Comparison of ENCODE assay signal across 2 mouse cellular contexts in the genomic region with DNA sequence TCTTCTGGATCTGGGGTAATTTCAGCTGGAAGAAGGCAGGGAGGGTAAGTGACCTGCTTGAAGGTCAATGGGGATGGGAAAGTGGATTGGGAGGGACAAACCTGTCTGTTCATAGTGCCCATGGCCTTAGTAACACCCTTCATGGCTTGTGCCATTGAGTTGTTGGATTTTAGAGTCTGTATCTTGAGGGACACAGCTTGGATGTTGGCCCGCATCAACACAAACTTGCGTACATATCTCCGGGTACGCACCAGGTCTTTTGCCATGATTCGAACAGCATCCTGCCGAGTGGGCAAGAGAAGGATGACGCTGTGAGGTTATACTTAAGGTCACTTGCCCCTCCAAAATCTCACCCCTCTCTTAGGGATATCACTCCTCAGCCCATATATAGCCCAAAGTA.
TF ChIP-seq lines count a peak whose summit lies in the region.

No protein-coding gene starts in this region.

TF ChIP-seq in MEL, 35 proteins besides CTCF, POLR2A, EP300 and RAD21:
- TF ChIP-seq MYC (IDR thresholded peaks at IDR 0.05; ENCODE audit: low read depth, low read length) (no peak), USF2 (IDR thresholded peaks at IDR 0.05; ENCODE audit: borderline replicate concordance in 1 of 2, insufficient read depth in 1 of 2, low read depth in 1 of 2, low read length in 2 of 2) (no peak), MXI1 (IDR thresholded peaks at IDR 0.05; ENCODE audit: low read depth, low read length) (no peak), UBTF (IDR thresholded peaks at IDR 0.05; ENCODE audit: borderline replicate concordance, insufficient read depth, low read depth, low read length) (no peak), MYB (IDR thresholded peaks at IDR 0.05; ENCODE audit: low read depth, low read length) (no peak), MAX (IDR thresholded peaks at IDR 0.05; ENCODE audit: low read length) (no peak), ZC3H11A (IDR thresholded peaks at IDR 0.05; ENCODE audit: low read depth, low read length) (no peak), SIN3A (IDR thresholded peaks at IDR 0.05; ENCODE audit: low read length) (no peak), KAT2A (conservative IDR thresholded peaks at IDR 0.05; ENCODE audit: low read depth, low read length) (no peak), CHD1 (IDR thresholded peaks at IDR 0.05; ENCODE audit: low read depth, low read length) (no peak), POLR2AphosphoS5 (IDR thresholded peaks at IDR 0.05; ENCODE audit: borderline replicate concordance, low read depth, low read length) (no peak), HCFC1 (IDR thresholded peaks at IDR 0.05; ENCODE audit: low read depth, low read length) (no peak), BHLHE40 (IDR thresholded peaks at IDR 0.05; ENCODE audit: borderline replicate concordance, low read depth, low read length) (no peak), TCF12 (IDR thresholded peaks at IDR 0.05; ENCODE audit: low read depth, low read length) (no peak), ETS1 (IDR thresholded peaks at IDR 0.05; ENCODE audit: low read depth, low read length) (no peak), RCOR1 (IDR thresholded peaks at IDR 0.05; ENCODE audit: low read depth, low read length) (no peak)

TF ChIP-seq in myocyte, 11 proteins besides CTCF, POLR2A, EP300 and RAD21:
- TF ChIP-seq POLR2AphosphoS2 (IDR thresholded peaks at IDR 0.05; ENCODE audit: insufficient read length, low read depth) (peak; percentile 48), MYOD1 (IDR thresholded peaks at IDR 0.05; ENCODE audit: control insufficient read depth in 1 of 3, insufficient read length in 2 of 3, low read depth in 2 of 3) (no peak)
